Mouse (Mus musculus) forebrain, embryonic 11.5 days (tissue): ENCODE results near the gene Tmem207. TPM values are rescaled to one million over a fixed set of nuclear protein-coding genes. Genes with fewer than 3 reads are reported as not detected.

ENCODE experiments used
- ATAC-seq: fragments of 200-750 bp; cut with Nextera tagmentation; replicated peaks from 2 replicates; pipeline ENCODE4 v1.8.0; 2017; ENCODE audit warnings: moderate TSS enrichment; ENCODE audit not compliant: low FRiP score
- DNase-seq: peaks from one replicate; pipeline ENCODE4 v3.0.0-alpha.2; 2017; ENCODE audit warnings: low spot score
- H3K27ac ChIP-seq: fragments of 300-500 bp; sonication (generic); 2 replicates; pipeline ENCODE4 v1.5.1; 2014; ENCODE audit warnings: low read depth, low read length
- H3K27me3 ChIP-seq: fragments of 300-500 bp; sonication (generic); 2 replicates; pipeline ENCODE4 v1.6.1; 2014; ENCODE audit warnings: mild to moderate bottlenecking, low read length, mixed read lengths; ENCODE audit not compliant: control insufficient read depth, insufficient read depth
- H3K36me3 ChIP-seq: fragments of 300-500 bp; sonication (generic); 2 replicates; pipeline ENCODE4 v1.6.1; 2014; ENCODE audit warnings: mild to moderate bottlenecking, low read length, moderate library complexity, mixed read lengths; ENCODE audit not compliant: control insufficient read depth, insufficient read depth
- H3K4me1 ChIP-seq: fragments of 300-500 bp; sonication (generic); replicated peaks from 2 replicates; pipeline ENCODE4 v1.6.1; 2014; ENCODE audit warnings: low read length, mixed read lengths; ENCODE audit not compliant: control insufficient read depth, insufficient read depth
- H3K4me2 ChIP-seq: fragments of 300-500 bp; sonication (generic); 2 replicates; pipeline ENCODE4 v1.6.1; 2014; ENCODE audit warnings: low read depth, mild to moderate bottlenecking, low read length, moderate library complexity, mixed read lengths; ENCODE audit not compliant: severe bottlenecking
- H3K4me3 ChIP-seq: fragments of 300-500 bp; sonication (generic); 2 replicates; pipeline ENCODE4 v1.5.1; 2014; ENCODE audit warnings: low read depth, low read length
- H3K9ac ChIP-seq: fragments of 300-500 bp; sonication (generic); 2 replicates; pipeline ENCODE4 v1.6.1; 2014; ENCODE audit warnings: low read length
- H3K9me3 ChIP-seq: fragments of 300-500 bp; sonication (generic); 2 replicates; pipeline ENCODE4 v1.6.1; 2016; ENCODE audit warnings: low read length, mixed read lengths; ENCODE audit not compliant: control insufficient read depth
- WGBS: fragments of 180-500 bp; shearing (Covaris S2); extraction: QIAGEN DNeasy Blood & Tissue Kit; methylation state at CpG from one replicate; pipeline ENCODE4 v1.1.7; 2014; 5-methylcytosine and 5-hydroxymethylcytosine counted together
- polyA plus RNA-seq: library from polyadenylated mRNA; unstranded; fragments of >200 nt; fragmentation: Nextera tagmentation; extraction: Ambion mirVana; gene quantifications from 2 replicates; pipeline ENCODE4 v1.2.1, GENCODE M21; 2014

Gene Tmem207
- not detected in 2 replicates for polyA plus RNA-seq

GRCm38 (mm10) chr16:26526669-26527068 is at the start of gene Tmem207:
Tmem207 (minus strand) TSS chr16:26526769.
- H3K27ac ChIP-seq: no peak within 1 kb of the TSS
- no peak within 1 kb of the TSS for H3K4me3 ChIP-seq
- 92% methylated on average over 4 of the region's 4 CpGs for WGBS
- H3K27me3 ChIP-seq: no peaks in the 10 kb centered on the region
- ATAC-seq (no peak), DNase-seq (no peak)
- H3K4me1 ChIP-seq: no peaks in the 10 kb centered on the region
- no peak within 1 kb of the TSS for H3K9ac ChIP-seq
- H3K4me2 ChIP-seq: no peak within 1 kb of the TSS
- no peaks in the 10 kb centered on the region for H3K9me3 ChIP-seq
- no peaks in the 10 kb centered on the region for H3K36me3 ChIP-seq

- ATAC-seq (no peak), DNase-seq (no peak)
- Histone ChIP-seq H3K9me3 (no peaks in the 10 kb centered on the region), H3K27ac (no peak overlapping the region), H3K4me1 (no peaks in the 10 kb centered on the region), H3K9ac (no peak overlapping the region), H3K27me3 (no peaks in the 10 kb centered on the region), H3K36me3 (no peaks in the 10 kb centered on the region), H3K4me3 (no peak overlapping the region), H3K4me2 (no peak overlapping the region)
- WGBS: 85% methylated on average over 5 of the region's 5 CpGs
These were observed 47.6 kb upstream of the Tmem207 start for GRCm38 (mm10) chr16:26574173-26574572.

- DNase-seq: no peak
- no peaks in the 10 kb centered on the region for H3K9me3 ChIP-seq
- no peaks in the 10 kb centered on the region for H3K4me1 ChIP-seq
- no peaks in the 10 kb centered on the region for H3K27me3 ChIP-seq
- H3K36me3 ChIP-seq: no peaks in the 10 kb centered on the region
- H3K27ac ChIP-seq: no peak overlapping the region
- no peak overlapping the region for H3K4me2 ChIP-seq
- H3K4me3 ChIP-seq: no peak overlapping the region
- ATAC-seq: no peak
- no peak overlapping the region for H3K9ac ChIP-seq
- 93% methylated on average over 2 of the region's 2 CpGs for WGBS
These were observed 45.3 kb upstream of the Tmem207 start for GRCm38 (mm10) chr16:26571836-26572235.

GRCm38 (mm10) chr16:26569387-26569978 is 42.9 kb upstream of the Tmem207 start:
- Histone ChIP-seq H3K9me3 (no peaks in the 10 kb centered on the region), H3K9ac (no peak overlapping the region), H3K36me3 (no peaks in the 10 kb centered on the region), H3K4me2 (no peak overlapping the region), H3K27me3 (no peaks in the 10 kb centered on the region), H3K4me3 (no peak overlapping the region), H3K27ac (no peak overlapping the region), H3K4me1 (no peaks in the 10 kb centered on the region)
- ATAC-seq (no peak), DNase-seq (no peak)

- WGBS: 78% methylated on average over 2 of the region's 2 CpGs
- Histone ChIP-seq H3K4me3 (no peak overlapping the region), H3K9me3 (no peaks in the 10 kb centered on the region), H3K27ac (no peak overlapping the region), H3K4me1 (no peaks in the 10 kb centered on the region), H3K27me3 (no peaks in the 10 kb centered on the region), H3K36me3 (no peaks in the 10 kb centered on the region), H3K9ac (no peak overlapping the region), H3K4me2 (no peak overlapping the region)
- ATAC-seq (no peak), DNase-seq (no peak)
These were observed 36.2 kb upstream of the Tmem207 start for GRCm38 (mm10) chr16:26562771-26563170.

- WGBS: 36% methylated on average over 2 of the region's 2 CpGs
These were observed 35.2 kb upstream of the Tmem207 start for GRCm38 (mm10) chr16:26561743-26562142.

GRCm38 (mm10) chr16:26558797-26559196 is 32.2 kb upstream of the Tmem207 start:
- no peaks in the 10 kb centered on the region for H3K27me3 ChIP-seq
- H3K27ac ChIP-seq: no peak overlapping the region
- no peak for ATAC-seq
- WGBS: 90% methylated on average over 1 of the region's 1 CpGs
- no peak overlapping the region for H3K4me2 ChIP-seq
- no peaks in the 10 kb centered on the region for H3K4me1 ChIP-seq
- no peak overlapping the region for H3K9ac ChIP-seq
- no peak for DNase-seq
- no peaks in the 10 kb centered on the region for H3K9me3 ChIP-seq
- H3K36me3 ChIP-seq: no peaks in the 10 kb centered on the region
- H3K4me3 ChIP-seq: no peak overlapping the region

More at GRCm38 (mm10) chr16:26561743-26562142, 35.2 kb upstream of the Tmem207 start:
- Histone ChIP-seq H3K9me3 (no peaks in the 10 kb centered on the region), H3K9ac (no peak overlapping the region), H3K4me3 (no peak overlapping the region), H3K27me3 (no peaks in the 10 kb centered on the region), H3K4me1 (no peaks in the 10 kb centered on the region), H3K4me2 (no peak overlapping the region), H3K36me3 (no peaks in the 10 kb centered on the region), H3K27ac (no peak overlapping the region)
- no peak for ATAC-seq
- DNase-seq: no peak

GRCm38 (mm10) chr16:26552234-26552633 is 25.7 kb upstream of the Tmem207 start:
- WGBS: 93% methylated on average over 3 of the region's 3 CpGs
- Histone ChIP-seq H3K9ac (no peak overlapping the region), H3K4me2 (no peak overlapping the region), H3K36me3 (no peaks in the 10 kb centered on the region), H3K4me3 (no peak overlapping the region), H3K9me3 (no peaks in the 10 kb centered on the region), H3K27me3 (no peaks in the 10 kb centered on the region), H3K27ac (no peak overlapping the region), H3K4me1 (no peaks in the 10 kb centered on the region)
- DNase-seq (no peak), ATAC-seq (no peak)

- DNase-seq (no peak), ATAC-seq (no peak)
- 83% methylated on average over 2 of the region's 2 CpGs for WGBS
- no peaks in the 10 kb centered on the region for H3K36me3 ChIP-seq
- H3K4me2 ChIP-seq: no peak overlapping the region
- H3K4me1 ChIP-seq: 0 out of 2 replicates have a peak, but pooled peaks cover 2% of the 10 kb centered on the region
- H3K9ac ChIP-seq: no peak overlapping the region
- H3K27ac ChIP-seq: no peak overlapping the region
- H3K27me3 ChIP-seq: no peaks in the 10 kb centered on the region
- no peak overlapping the region for H3K4me3 ChIP-seq
- H3K9me3 ChIP-seq: no peaks in the 10 kb centered on the region
These were observed 22.7 kb upstream of the Tmem207 start for GRCm38 (mm10) chr16:26549221-26549620.
